Mouse (Mus musculus): Measurements from ENCODE around the gene Ccnd1. TPM values are rescaled to one million over a fixed set of nuclear protein-coding genes. Genes with fewer than 3 reads are reported as not detected.

Gene Ccnd1
- 12.9 and 17.6 TPM in 2 replicates for polyA plus RNA-seq (2012; ENCODE audit: insufficient read depth, low replicate concordance)

- Histone ChIP-seq H3K9me3 (no peaks in the 10 kb centered on the region; the same call in 1 of the 2 replicates), H3K4me3 (replicated peaks) (peak within 1 kb of the TSS; percentile 94), H3K4me1 (peaks cover 73% of the 10 kb centered on the region), H3K27me3 (replicated peaks) (peaks cover 85% of the 10 kb centered on the region), H3K36me3 (replicated peaks; ENCODE audit: low read length) (peaks cover 25% of the 10 kb centered on the region)
- no peak for TF ChIP-seq GATA1 (IDR thresholded peaks at IDR 0.05; ENCODE audit: borderline replicate concordance, low read length)
- no peak for TF ChIP-seq FLI1 (IDR thresholded peaks at IDR 0.05; ENCODE audit: low read length)
Observed at GRCm38 (mm10) chr7:144939344-144940002, at the start of gene Ccnd1. Ccnd1 (minus strand) TSS chr7:144939925.

- peaks cover 32% of the 10 kb centered on the region for H3K4me1 ChIP-seq
- H3K9me3 ChIP-seq, result peaks cover 21% of the 10 kb centered on the region
- no peak for TF ChIP-seq FLI1 (IDR thresholded peaks at IDR 0.05; ENCODE audit: low read length)
- no peak for TF ChIP-seq GATA1 (IDR thresholded peaks at IDR 0.05; ENCODE audit: borderline replicate concordance, low read length)
- H3K36me3 ChIP-seq (replicated peaks; ENCODE audit: low read length), result no peaks in the 10 kb centered on the region
- no peak overlapping the region for H3K4me3 ChIP-seq (replicated peaks)
- peaks cover 82% of the 10 kb centered on the region for H3K27me3 ChIP-seq (replicated peaks)
Observed at GRCm38 (mm10) chr7:144988856-144989255, 49.1 kb upstream of the Ccnd1 start.

- H3K4me1 ChIP-seq, result peaks cover 30% of the 10 kb centered on the region
- H3K27me3 ChIP-seq (replicated peaks), result peaks cover 80% of the 10 kb centered on the region
- H3K4me3 ChIP-seq (replicated peaks), result no peak overlapping the region
- TF ChIP-seq GATA1 (IDR thresholded peaks at IDR 0.05; ENCODE audit: borderline replicate concordance, low read length), result no peak
- TF ChIP-seq FLI1 (IDR thresholded peaks at IDR 0.05; ENCODE audit: low read length), result no peak
- peaks cover 9% of the 10 kb centered on the region for H3K9me3 ChIP-seq
- H3K36me3 ChIP-seq (replicated peaks; ENCODE audit: low read length), result no peaks in the 10 kb centered on the region
Observed at GRCm38 (mm10) chr7:144985100-144985499, 45.4 kb upstream of the Ccnd1 start.

GRCm38 (mm10) chr7:144982358-144983110 is 42.8 kb upstream of the Ccnd1 start:
- Histone ChIP-seq H3K9me3 (peaks cover 21% of the 10 kb centered on the region), H3K4me1 (peaks cover 23% of the 10 kb centered on the region), H3K4me3 (replicated peaks) (no peak overlapping the region), H3K36me3 (replicated peaks; ENCODE audit: low read length) (no peaks in the 10 kb centered on the region), H3K27me3 (replicated peaks) (peaks cover 59% of the 10 kb centered on the region)
- TF ChIP-seq GATA1 (IDR thresholded peaks at IDR 0.05; ENCODE audit: borderline replicate concordance, low read length) (no peak), FLI1 (IDR thresholded peaks at IDR 0.05; ENCODE audit: low read length) (no peak)

- H3K4me1 ChIP-seq, result peaks cover 25% of the 10 kb centered on the region
- no peaks in the 10 kb centered on the region for H3K36me3 ChIP-seq (replicated peaks; ENCODE audit: low read length)
- peaks cover 56% of the 10 kb centered on the region for H3K27me3 ChIP-seq (replicated peaks)
- TF ChIP-seq GATA1 (IDR thresholded peaks at IDR 0.05; ENCODE audit: borderline replicate concordance, low read length), result no peak
- H3K4me3 ChIP-seq (replicated peaks), result no peak overlapping the region
- H3K9me3 ChIP-seq, result peaks cover 23% of the 10 kb centered on the region
Observed at GRCm38 (mm10) chr7:144981426-144982079, 41.8 kb upstream of the Ccnd1 start.

GRCm38 (mm10) chr7:144979814-144980213 is 40.1 kb upstream of the Ccnd1 start:
- peaks cover 37% of the 10 kb centered on the region for H3K9me3 ChIP-seq
- no peak for TF ChIP-seq GATA1 (IDR thresholded peaks at IDR 0.05; ENCODE audit: borderline replicate concordance, low read length)
- TF ChIP-seq FLI1 (IDR thresholded peaks at IDR 0.05; ENCODE audit: low read length), result no peak
- no peak overlapping the region for H3K4me3 ChIP-seq (replicated peaks)
- no peaks in the 10 kb centered on the region for H3K36me3 ChIP-seq (replicated peaks; ENCODE audit: low read length)
- H3K27me3 ChIP-seq (replicated peaks), result peaks cover 49% of the 10 kb centered on the region
- H3K4me1 ChIP-seq, result peaks cover 20% of the 10 kb centered on the region

- TF ChIP-seq GATA1 (IDR thresholded peaks at IDR 0.05; ENCODE audit: borderline replicate concordance, low read length), result no peak
- no peak for TF ChIP-seq FLI1 (IDR thresholded peaks at IDR 0.05; ENCODE audit: low read length)
- peaks cover 15% of the 10 kb centered on the region for H3K4me1 ChIP-seq
- peaks cover 44% of the 10 kb centered on the region for H3K27me3 ChIP-seq (replicated peaks)
- no peaks in the 10 kb centered on the region for H3K36me3 ChIP-seq (replicated peaks; ENCODE audit: low read length)
- no peak overlapping the region for H3K4me3 ChIP-seq (replicated peaks)
- peaks cover 27% of the 10 kb centered on the region for H3K9me3 ChIP-seq
Observed at GRCm38 (mm10) chr7:144977121-144977520, 37.4 kb upstream of the Ccnd1 start.

GRCm38 (mm10) chr7:144973461-144973860 is 33.7 kb upstream of the Ccnd1 start:
- H3K27me3 ChIP-seq (replicated peaks), result peaks cover 55% of the 10 kb centered on the region
- no peak overlapping the region for H3K4me3 ChIP-seq (replicated peaks)
- peaks cover 24% of the 10 kb centered on the region for H3K4me1 ChIP-seq
- H3K36me3 ChIP-seq (replicated peaks; ENCODE audit: low read length), result no peaks in the 10 kb centered on the region
- TF ChIP-seq GATA1 (IDR thresholded peaks at IDR 0.05; ENCODE audit: borderline replicate concordance, low read length), result no peak
- TF ChIP-seq FLI1 (IDR thresholded peaks at IDR 0.05; ENCODE audit: low read length), result no peak
- H3K9me3 ChIP-seq, result peaks cover 16% of the 10 kb centered on the region

GRCm38 (mm10) chr7:144971769-144972168 is 32.0 kb upstream of the Ccnd1 start:
- peaks cover 16% of the 10 kb centered on the region for H3K9me3 ChIP-seq
- H3K36me3 ChIP-seq (replicated peaks; ENCODE audit: low read length), result no peaks in the 10 kb centered on the region
- peaks cover 21% of the 10 kb centered on the region for H3K4me1 ChIP-seq
- H3K27me3 ChIP-seq (replicated peaks), result peaks cover 59% of the 10 kb centered on the region
- no peak overlapping the region for H3K4me3 ChIP-seq (replicated peaks)
- TF ChIP-seq FLI1 (IDR thresholded peaks at IDR 0.05; ENCODE audit: low read length), result no peak
- no peak for TF ChIP-seq GATA1 (IDR thresholded peaks at IDR 0.05; ENCODE audit: borderline replicate concordance, low read length)

Measured in megakaryocyte, embryonic 14.5 days (primary cell).